Mouse (Mus musculus) neutrophil, adult 5-6 weeks (primary cell): ENCODE results near the gene Prr13. TPM values are rescaled to one million over a fixed set of nuclear protein-coding genes. Genes with fewer than 3 reads are reported as not detected.

Source experiments
- ATAC-seq: fragments of 151-379, 151-347 bp; 2 replicates; pipeline ENCODE4 v1.8.0; 2017; ENCODE audit warnings: mild to moderate bottlenecking, moderate TSS enrichment; ENCODE audit not compliant: insufficient number of reproducible peaks, poor library complexity, low FRiP score, severe bottlenecking; ENCODE audit errors: extremely low read depth
- total RNA-seq: library from RNA; stranded (forward); fragments of 200-1000 nt; gene quantifications from 2 replicates; pipeline ENCODE4 v1.2.3, GENCODE M21; 2017

Prr13 gene
- 272 and 296 TPM in 2 replicates for total RNA-seq

- peak; percentile 92 for ATAC-seq
Observed at GRCm38 (mm10) chr15:102458904-102459317, at the start of gene Prr13. Gene Prr13, plus strand, starts transcription at chr15:102459028.

GRCm38 (mm10) chr15:102409286-102409685 lies 49.5 kb upstream of the Prr13 start:
- ATAC-seq: no peak

- no peak for ATAC-seq
Observed at GRCm38 (mm10) chr15:102411077-102411476, 47.8 kb upstream of the Prr13 start.

DNA sequence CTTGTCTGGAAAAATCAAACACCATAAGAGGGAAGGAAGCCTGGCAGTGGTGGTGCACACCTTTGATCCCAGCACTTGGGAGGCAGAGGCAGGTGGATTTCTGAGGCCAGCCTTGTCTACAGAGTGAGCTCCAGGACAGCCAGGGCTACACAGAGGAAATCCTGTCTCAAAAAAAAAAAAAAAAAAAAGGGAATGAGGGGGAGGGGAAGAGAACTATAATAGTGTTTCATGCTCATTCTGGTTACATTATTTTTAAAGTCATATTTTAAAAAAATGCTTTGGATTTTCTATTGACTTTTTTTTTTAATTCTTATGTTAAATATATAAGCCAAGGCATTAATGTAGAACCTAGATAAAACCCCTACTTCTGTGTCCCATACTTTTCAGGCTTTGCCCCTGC lies 45.1 kb upstream of the Prr13 start:
- ATAC-seq: no peak

- ATAC-seq: no peak
Observed at GRCm38 (mm10) chr15:102417524-102417923, 41.3 kb upstream of the Prr13 start.

DNA sequence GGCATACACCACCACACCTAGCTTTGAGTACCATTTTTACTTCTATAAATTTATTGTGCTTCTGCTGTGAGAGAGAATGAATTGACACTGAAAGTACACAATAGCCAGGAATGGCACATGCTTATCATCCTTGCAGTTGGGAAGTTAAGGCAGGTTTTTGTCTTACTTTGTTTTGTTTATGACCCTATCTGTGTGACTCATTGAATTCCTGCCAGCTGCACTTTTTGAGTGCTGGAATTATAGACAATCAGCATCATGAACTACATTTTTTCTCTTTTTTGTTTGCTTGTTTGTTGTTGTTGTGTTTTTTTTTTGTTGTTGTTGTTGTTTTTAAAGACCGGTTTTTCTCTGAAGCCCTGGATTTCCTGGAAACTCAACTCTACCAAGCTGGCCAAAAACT lies 37.8 kb upstream of the Prr13 start:
- ATAC-seq: no peak

DNA sequence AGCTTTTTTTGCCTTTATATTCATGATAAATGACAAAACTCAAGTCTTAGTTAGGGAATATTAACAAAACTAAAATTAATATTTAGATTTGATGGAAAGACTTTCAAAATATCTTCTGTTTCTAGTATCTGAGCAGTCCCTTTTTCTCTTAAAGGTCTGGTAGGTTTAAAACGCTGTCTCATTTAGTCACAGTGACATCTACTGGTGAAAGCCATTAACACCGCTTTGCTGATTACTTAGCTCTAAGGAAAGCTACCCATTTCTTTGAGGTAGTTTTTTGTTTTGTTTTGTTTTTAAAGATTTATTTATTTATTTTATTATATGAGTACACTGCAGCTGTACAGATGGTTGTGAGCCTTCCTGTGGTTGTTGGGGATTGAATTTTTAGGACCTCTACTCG lies 37.4 kb upstream of the Prr13 start:
- peak; percentile 75 for ATAC-seq

DNA sequence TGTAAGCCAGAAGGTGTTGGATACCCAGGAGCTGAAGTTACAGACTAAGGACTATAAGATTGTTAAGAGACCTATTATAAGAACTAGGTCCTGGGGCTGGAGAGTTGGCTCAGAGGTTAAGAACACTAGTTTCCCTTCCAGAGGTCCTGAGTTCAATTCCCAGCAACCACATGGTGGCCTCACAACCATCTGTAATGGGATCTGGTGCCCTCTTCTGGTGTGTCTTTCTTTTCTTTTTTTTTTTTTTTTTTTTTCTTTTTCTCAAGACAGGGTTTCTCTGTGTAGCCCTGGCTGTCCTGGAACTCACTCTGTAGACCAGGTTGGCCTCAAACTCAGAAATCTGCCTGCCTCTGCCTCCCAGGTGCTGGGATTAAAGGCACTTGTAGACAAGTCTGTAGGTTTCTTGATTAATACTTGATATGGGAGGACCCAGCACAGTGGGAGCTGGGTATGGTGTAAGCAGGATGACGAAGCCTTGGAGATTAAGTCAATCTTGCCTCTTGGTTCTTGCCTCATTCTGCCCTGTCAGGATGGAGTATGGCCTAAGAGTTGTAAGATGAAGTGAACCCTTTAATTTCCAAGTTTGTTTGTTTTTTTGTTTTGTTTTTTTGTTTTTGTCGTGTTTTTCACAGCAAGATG lies 35.1 kb upstream of the Prr13 start:
- ATAC-seq: no peak

- no peak for ATAC-seq
Observed at GRCm38 (mm10) chr15:102424657-102425056, 34.2 kb upstream of the Prr13 start.

- ATAC-seq: no peak
Observed at GRCm38 (mm10) chr15:102426963-102427362, 31.9 kb upstream of the Prr13 start.

DNA sequence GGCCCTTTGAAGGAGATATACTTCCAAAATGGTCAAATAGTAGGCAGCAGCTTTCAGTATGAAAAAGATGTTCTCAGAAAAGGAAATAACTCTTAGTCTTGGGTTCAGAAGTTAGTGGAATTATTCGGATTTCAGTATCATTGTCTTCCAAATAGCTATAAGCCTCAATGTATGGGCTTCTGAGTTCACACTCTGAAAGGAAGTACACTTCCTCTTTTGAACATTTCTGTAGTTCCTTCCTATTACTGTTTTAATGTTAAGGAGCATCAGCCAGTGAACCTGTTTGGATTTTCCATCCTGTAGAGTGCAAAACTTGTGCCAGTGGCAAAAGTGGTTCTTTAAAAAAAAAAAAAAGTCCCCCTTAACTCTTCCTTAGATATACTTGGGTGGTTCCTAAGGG lies 26.8 kb upstream of the Prr13 start:
- ATAC-seq: no peak

GRCm38 (mm10) chr15:102433173-102433572 lies 25.7 kb upstream of the Prr13 start:
- no peak for ATAC-seq

DNA sequence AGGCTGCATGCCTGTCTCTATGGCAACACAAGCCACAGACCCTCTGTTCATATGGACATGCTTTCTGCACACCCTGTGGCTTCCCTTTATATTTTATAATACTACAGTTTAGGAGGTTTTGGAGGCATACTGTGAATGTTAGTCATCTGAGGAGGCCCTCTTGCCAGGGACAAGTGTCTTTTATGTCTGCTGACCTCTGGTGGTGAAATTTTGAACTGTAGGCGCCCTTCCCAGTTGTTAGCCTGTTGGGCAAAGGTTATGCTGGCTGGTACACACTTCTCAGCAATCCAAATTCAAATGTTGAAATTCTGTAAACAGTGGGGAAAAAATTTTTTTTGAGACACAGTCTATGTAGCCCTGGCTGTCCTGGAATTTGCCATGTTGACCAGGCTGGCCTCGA lies 16.3 kb upstream of the Prr13 start:
- peak; percentile 69; the same call in 1 of the 2 replicates for ATAC-seq

GRCm38 (mm10) chr15:102445146-102445545 lies 13.7 kb upstream of the Prr13 start, which contains the start of gene Amhr2:
Gene Amhr2, plus strand, starts transcription at chr15:102445367.
- ATAC-seq: no peak

GRCm38 (mm10) chr15:102446448-102446847 lies 12.4 kb upstream of the Prr13 start:
- ATAC-seq: no peak

DNA sequence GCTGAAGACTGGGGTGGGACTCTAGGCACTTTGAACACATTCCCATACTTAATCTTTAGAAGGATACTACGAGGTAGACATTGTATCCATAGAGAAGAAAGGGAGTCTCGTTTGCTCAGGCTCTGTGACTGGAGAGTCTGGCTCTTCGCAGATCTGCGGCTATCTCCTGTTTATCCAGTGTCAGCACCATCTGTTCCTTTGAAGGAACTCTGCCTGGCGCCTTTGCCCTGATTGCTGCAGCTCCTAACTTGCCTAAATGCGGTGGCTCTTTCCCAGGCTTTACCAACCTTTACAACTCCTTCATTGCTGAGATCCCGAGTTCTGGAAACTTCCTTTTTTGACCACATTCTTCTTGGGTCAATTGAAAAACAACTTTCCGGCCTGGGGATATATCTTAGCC lies 9.5 kb upstream of the Prr13 start:
- no peak for ATAC-seq

- ATAC-seq: no peak
Observed at GRCm38 (mm10) chr15:102450928-102451327, 7.9 kb upstream of the Prr13 start.

DNA sequence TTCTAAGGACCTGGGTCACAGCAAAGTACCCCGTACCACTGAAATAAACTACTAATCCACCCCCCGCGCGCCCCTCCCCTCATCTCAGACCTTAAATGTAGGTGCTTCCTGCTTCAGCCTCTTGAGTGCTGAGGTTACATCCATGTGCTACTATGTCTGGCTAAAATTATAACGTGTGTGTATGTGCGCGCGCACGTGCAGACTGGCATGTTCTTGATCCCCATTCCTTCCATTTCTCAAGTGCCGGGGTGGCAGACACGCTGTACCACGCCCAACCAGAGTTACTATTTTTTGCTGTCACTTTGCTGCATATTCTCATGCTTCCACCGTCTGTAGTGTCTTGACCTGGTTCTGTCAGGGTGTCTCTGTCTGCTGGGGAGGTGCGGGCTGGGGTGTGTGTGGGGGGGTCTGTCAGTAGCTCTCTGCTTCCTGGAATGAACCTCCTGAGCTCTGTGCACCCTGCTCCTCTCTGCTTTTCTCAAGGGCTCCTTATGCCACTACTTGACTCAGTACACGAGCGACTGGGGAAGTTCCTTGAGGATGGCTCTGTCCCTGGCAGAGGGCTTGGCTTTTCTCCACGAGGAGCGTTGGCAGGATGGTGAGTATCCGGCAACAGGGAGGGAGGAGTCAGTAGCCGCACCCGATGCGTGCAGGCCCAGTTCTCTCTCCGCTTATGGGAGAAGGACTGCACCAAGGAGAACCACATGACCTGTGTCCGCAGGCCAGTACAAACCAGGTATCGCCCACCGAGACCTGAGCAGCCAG lies 7.0 kb upstream of the Prr13 start:
- no peak for ATAC-seq

GRCm38 (mm10) chr15:102455993-102456392 lies 2.8 kb upstream of the Prr13 start:
- ATAC-seq: no peak

- ATAC-seq: no peak
Observed at GRCm38 (mm10) chr15:102458050-102458736, 635 bp upstream of the Prr13 start.
